Mouse (Mus musculus) lung, postnatal 36 days (tissue): Measurements from ENCODE around the gene Raver1.

Source experiments
- DNase-seq: peaks from one replicate; pipeline ENCODE4 v3.0.0; 2022; ENCODE audit warnings: mixed read lengths

The Raver1 gene

GRCm38 (mm10) chr9:21091707-21092320, at the start of gene Raver1, which contains the start of gene Gm38431:
Raver1 (minus strand) TSS chr9:21092008.
Gm38431 (minus strand) TSS chr9:21091997.
- DNase-seq = peak; percentile 99

GRCm38 (mm10) chr9:21138386-21138785, 46.6 kb upstream of the Raver1 start:
- DNase-seq = no peak

- DNase-seq = peak; percentile 89
These were observed 45.4 kb upstream of the Raver1 start for GRCm38 (mm10) chr9:21137229-21137628.

- DNase-seq = peak; percentile 65
These were observed 44.6 kb upstream of the Raver1 start for GRCm38 (mm10) chr9:21136401-21136800.

- no peak for DNase-seq
These were observed 44.2 kb upstream of the Raver1 start for GRCm38 (mm10) chr9:21135941-21136381.

GRCm38 (mm10) chr9:21135329-21135890, 43.6 kb upstream of the Raver1 start:
- DNase-seq = no peak

- DNase-seq = peak; percentile 87
These were observed 43.0 kb upstream of the Raver1 start for GRCm38 (mm10) chr9:21134595-21135328.

GRCm38 (mm10) chr9:21133064-21133707, 41.4 kb upstream of the Raver1 start:
- DNase-seq = no peak

GRCm38 (mm10) chr9:21132102-21132775, 40.4 kb upstream of the Raver1 start:
- peak; percentile 48 for DNase-seq

- peak; percentile 98 for DNase-seq
These were observed 39.5 kb upstream of the Raver1 start, which contains the start of gene Tyk2 for GRCm38 (mm10) chr9:21131059-21131956. Tyk2 (minus strand) TSS chr9:21131243.

- peak; percentile 37 for DNase-seq
These were observed 34.4 kb upstream of the Raver1 start for GRCm38 (mm10) chr9:21126259-21126627.

GRCm38 (mm10) chr9:21125502-21126258, 33.9 kb upstream of the Raver1 start:
- DNase-seq = no peak

GRCm38 (mm10) chr9:21124837-21125236, 33.0 kb upstream of the Raver1 start:
- no peak for DNase-seq

GRCm38 (mm10) chr9:21121483-21121882, 29.7 kb upstream of the Raver1 start:
- DNase-seq = no peak

GRCm38 (mm10) chr9:21117073-21117472, 25.3 kb upstream of the Raver1 start:
- DNase-seq = no peak

- DNase-seq = no peak
These were observed 23.3 kb upstream of the Raver1 start for GRCm38 (mm10) chr9:21115105-21115504.

GRCm38 (mm10) chr9:21114190-21114589, 22.4 kb upstream of the Raver1 start:
- DNase-seq = no peak

GRCm38 (mm10) chr9:21113751-21114150, 21.9 kb upstream of the Raver1 start:
- DNase-seq = no peak

GRCm38 (mm10) chr9:21107607-21108237, 15.9 kb upstream of the Raver1 start:
- no peak for DNase-seq
